Mouse (Mus musculus) layer of hippocampus, adult 18-20 months (tissue): ENCODE results near the gene Dusp8. TPM values are rescaled to one million over a fixed set of nuclear protein-coding genes. Genes with fewer than 3 reads are reported as not detected.

Experiments
- DNase-seq, 2 experiments: peaks; one replicate each; pipeline ENCODE4 v3.0.0; 2022; ENCODE audit warnings: low spot score in 2 of 2
- total RNA-seq, 2 experiments: library from RNA; stranded (reverse); gene quantifications; 2 replicates each; pipeline ENCODE4 v1.2.3; 2021

The Dusp8 gene
- total RNA-seq, 2 experiments from 2014 or later, result 130 to 133 TPM

- DNase-seq, result no peak
Measured at GRCm38 (mm10) chr7:142086159-142086905, 9.3 kb downstream of the Dusp8 start.

GRCm38 (mm10) chr7:142084820-142085219 is 10.8 kb downstream of the Dusp8 start:
- DNase-seq, result peak in 1 of 2 experiments; percentile 53

DNA sequence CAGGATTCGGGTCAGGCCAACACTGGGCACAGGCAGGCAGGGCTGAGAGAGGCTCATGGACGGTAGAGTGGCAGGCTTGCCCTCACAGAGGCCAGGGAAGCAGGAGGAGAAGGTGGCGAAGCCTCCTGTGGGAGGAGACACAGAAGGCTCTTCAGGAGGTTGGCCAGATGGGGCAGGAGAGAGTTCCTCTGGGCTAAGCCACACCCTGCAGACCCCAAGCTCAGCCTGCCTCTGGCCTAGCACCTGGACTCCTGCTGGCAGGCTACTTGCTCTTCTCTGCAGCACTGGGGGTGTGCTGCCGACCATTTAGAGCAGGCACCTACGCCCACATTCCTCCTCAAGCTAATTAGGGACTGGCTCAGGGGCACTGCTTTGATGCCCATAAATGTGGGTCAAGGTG is 11.2 kb downstream of the Dusp8 start:
- no peak for DNase-seq

GRCm38 (mm10) chr7:142083588-142084317 is 11.9 kb downstream of the Dusp8 start:
- DNase-seq, result peak in 1 of 2 experiments; percentile 58

GRCm38 (mm10) chr7:142082607-142083006 is 13.0 kb downstream of the Dusp8 start:
- no peak for DNase-seq

- DNase-seq, result no peak
Measured at GRCm38 (mm10) chr7:142082179-142082578, 13.5 kb downstream of the Dusp8 start.

DNA sequence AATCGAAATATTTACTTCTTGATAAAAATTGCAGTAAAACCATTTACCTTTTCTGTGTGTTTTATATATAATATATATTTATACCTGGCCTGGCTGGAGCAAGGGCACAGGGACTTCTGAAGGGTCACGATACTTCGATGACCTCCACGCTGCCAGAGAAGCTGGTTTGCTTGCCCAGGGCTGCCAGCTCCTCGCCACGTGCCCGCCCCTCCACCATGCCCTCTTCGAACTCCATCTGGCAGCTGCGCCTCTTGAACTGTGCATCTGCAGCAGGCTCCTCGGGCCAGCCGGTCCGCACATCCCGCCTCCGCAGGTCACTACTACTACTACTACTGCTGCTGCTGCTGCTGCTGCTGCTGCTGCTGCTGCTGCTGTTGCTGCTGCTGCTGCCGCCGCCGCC is 13.9 kb downstream of the Dusp8 start:
- no peak for DNase-seq

GRCm38 (mm10) chr7:142080876-142081275 is 14.8 kb downstream of the Dusp8 start:
- no peak for DNase-seq

- no peak for DNase-seq
Measured at GRCm38 (mm10) chr7:142079365-142079764, 16.3 kb downstream of the Dusp8 start.

- DNase-seq, result no peak
Measured at GRCm38 (mm10) chr7:142077138-142077537, 18.5 kb downstream of the Dusp8 start.

- no peak for DNase-seq
Measured at GRCm38 (mm10) chr7:142074146-142074886, 21.3 kb downstream of the Dusp8 start.

- no peak for DNase-seq
Measured at GRCm38 (mm10) chr7:142071717-142072116, 23.9 kb downstream of the Dusp8 start.

DNA sequence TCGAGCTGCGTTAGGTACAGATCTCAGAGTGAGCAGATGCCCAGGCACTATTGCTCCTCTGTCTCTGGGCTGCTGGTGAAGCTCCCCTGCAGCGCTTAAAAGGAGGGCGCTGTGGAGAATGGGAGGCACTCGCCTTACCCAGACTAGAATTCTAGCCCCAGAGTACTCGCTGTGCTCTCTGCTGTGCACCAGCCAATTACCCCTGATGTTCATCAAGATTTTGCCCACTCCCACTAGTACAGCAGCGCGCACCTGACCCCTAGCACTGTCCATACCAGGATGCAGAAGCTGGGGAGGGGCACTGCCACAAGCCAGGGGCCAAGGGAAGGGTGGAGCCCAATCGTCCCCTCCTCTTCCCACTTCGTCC is 24.4 kb downstream of the Dusp8 start:
- no peak for DNase-seq

DNA sequence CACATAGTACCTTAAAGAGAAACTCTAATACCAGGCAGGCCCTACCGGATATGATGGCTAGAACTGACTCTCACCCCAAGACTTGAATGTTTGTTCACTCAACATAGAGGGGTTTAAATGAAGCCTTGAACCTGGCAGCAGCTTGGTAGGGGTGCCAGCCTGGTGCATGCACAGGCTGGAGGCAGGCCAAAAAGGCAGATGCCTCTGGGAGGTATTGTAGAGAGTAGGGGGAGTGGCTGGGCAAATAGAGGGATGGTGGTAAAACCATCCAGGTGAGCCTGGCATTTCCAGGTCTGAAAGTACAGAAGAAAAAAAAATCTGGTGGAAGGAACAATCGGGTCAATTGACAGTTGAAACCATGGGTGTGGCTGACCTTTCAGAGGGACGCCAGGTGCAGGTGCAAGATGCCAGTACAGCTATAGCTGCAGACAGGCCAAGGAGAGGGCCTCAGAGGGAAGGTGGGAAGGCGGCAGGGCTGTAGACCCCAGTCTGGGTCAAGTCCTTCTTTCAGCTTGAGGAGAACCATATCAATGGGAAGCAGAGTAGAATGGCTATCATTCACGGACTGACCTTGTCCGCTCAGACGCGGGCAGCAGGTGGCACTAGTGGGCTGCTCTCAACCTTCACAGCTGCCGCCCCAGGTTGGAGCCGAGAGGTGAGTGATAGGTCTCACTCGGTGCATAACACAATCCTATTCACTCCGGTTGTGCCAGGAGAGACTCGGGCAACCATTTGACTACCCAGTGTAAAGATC is 25.0 kb downstream of the Dusp8 start:
- DNase-seq, result peak; percentile 49 to 72

DNA sequence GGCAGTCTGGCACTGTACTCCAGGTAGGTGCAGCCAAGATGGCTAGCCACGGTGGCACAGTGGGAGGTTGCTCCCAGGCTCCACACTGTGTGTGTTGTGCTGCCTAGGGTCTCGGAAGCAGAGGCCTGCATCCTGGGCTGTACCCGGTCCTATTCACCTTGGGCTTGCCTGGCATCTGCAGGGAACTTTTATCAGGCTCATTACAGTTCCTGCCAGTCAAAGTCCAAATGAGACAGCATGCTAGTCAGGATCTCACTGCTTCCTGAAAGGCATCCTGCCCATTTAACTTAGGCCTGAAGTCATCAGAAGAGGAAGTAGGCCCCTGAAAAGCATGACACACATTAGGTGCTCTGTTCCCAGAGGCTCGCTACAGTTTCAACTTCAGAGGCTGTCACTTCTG is 27.2 kb downstream of the Dusp8 start:
- no peak for DNase-seq

- DNase-seq, result peak; percentile 87 to 91
Measured at GRCm38 (mm10) chr7:142060931-142061565, 34.6 kb downstream of the Dusp8 start, which contains the start of gene Mob2. Gene Mob2, minus strand, starts transcription at chr7:142061065.

DNA sequence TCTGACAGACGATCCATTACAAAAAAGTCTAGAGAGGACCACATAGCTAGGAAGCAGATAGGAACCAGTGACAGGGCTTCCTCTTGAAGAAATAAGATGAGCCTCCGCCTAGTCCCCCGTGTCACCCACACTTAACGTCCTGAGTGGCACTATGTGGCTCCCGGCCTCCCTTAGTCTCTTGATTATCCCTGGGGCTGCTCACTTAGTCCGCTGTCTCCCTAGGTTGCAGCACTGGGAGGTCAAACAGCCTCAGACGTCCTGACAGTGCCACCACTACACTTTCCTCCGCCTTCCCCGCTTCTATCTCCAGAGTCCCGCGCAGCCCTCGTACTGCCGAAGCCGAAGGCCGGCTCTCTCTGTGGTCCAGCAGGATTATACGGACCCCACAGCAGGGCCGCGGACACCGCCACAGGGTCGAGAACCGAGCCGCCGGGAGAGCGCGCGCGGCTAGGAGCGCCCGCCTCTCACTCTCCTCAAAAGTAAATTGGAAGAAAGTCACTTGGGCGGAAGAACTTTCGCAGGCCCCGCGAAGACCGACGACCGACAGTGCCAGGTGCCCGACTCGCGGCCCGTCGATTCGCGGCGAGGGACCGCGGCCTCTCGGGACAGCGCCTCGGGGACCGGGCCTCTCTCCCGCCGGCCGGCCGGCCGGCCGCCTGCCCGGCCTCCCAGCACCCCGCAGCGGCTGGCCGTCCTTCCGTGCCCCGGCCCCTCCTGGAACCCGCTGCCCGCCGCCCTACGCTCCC is 35.3 kb downstream of the Dusp8 start:
- no peak for DNase-seq

DNA sequence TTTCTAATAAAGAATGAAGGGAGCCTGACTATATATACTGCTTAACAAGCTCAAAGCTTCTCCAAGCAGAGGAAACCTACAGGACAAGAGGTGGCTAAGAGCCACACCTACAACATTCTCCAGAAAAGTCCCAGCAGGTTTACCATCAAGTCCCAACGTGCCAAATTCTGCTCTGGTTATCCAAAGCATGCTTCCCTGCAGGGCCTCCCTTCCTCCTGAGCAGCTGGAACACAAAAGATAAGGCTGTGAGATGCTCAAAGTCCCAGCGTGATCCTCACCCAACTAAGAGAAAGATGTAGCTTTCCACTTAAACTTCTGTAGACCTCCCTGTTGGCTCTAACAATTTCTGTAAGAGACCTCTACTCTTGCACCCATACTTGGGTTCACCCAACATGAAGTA is 36.6 kb downstream of the Dusp8 start:
- DNase-seq, result no peak

DNA sequence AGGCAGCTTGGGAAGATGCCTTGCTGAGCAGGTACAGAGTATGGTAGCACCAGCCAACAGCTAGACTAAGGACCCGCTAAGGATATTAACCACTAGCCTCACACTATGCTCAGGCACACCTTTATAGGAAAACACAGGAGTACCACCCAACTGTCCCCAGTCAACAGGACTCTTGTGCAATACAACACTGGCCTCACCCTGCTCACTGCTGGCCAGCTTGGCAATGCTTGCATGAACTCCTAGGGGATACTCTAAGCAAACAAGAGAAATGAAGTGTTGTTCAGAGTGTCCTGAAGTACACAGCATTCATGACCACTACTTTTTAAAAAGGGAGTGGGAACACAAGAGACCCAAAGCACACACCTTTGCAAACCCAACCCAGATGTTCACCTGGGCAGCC is 38.5 kb downstream of the Dusp8 start:
- DNase-seq, result no peak

DNA sequence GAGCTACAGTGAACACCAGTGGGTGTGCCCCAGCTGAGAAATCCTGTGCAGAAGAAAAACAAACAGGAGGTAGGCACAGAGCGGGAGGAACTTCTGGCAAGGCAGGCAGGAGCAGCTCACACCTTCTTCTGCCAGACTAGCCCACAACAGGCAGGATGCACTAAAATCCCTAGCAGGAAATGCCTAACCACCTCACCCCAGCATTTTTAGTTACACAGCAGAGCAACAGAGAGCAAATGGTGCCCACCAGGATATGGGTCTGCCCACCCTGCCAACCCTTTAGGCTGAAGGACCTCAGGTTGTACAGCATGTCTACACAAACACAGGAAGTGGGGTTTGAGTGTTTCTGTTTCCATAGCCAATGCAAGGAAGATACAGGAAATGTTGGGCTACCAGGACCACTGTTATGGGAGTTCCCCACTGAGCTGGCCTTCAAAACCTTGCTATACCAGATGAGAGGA is 39.0 kb downstream of the Dusp8 start:
- DNase-seq, result no peak
